Mouse (Mus musculus) MEL (cell line): ENCODE results near the gene Vat1. TPM values are rescaled to one million over a fixed set of nuclear protein-coding genes. Genes with fewer than 3 reads are reported as not detected.

ENCODE experiments used
- DNase-seq: peaks from one replicate; pipeline ENCODE4 v3.0.0; 2011; ENCODE audit warnings: low read depth, low spot score
- H3K27ac ChIP-seq: 2 replicates; pipeline ENCODE4 v1.5.1; 2012; ENCODE audit warnings: low read depth, mild to moderate bottlenecking, control low read depth, low read length, moderate library complexity; ENCODE audit not compliant: control insufficient read depth
- H3K27me3 ChIP-seq, 2 experiments: fragments of 150-350 bp in 1 of 2; sonication (generic) in 1 of 2; 2 replicates each; pipeline ENCODE4 v1.6.1; 2012; ENCODE audit warnings: low read length in 2 of 2, mild to moderate bottlenecking in 2 of 2, improper control_type of control experiment in 1 of 2, moderate library complexity in 1 of 2; ENCODE audit not compliant: insufficient read depth in 2 of 2, control insufficient read depth in 1 of 2
- H3K36me3 ChIP-seq, 2 experiments: 2 replicates each; pipeline ENCODE4 v1.6.1; 2012 to 2014; ENCODE audit warnings: low read length in 2 of 2, improper control_type of control experiment in 1 of 2, inconsistent platforms in 1 of 2, mild to moderate bottlenecking in 1 of 2; ENCODE audit not compliant: insufficient read depth in 2 of 2, control insufficient read depth in 1 of 2
- H3K4me1 ChIP-seq, 2 experiments: fragments of 150-350 bp in 1 of 2; sonication (generic) in 1 of 2; 2 replicates each; pipeline ENCODE4 v1.6.1; 2012; ENCODE audit warnings: low read length in 2 of 2, improper control_type of control experiment in 1 of 2, mild to moderate bottlenecking in 1 of 2; ENCODE audit not compliant: insufficient read depth in 2 of 2, control insufficient read depth in 1 of 2
- H3K4me3 ChIP-seq, 2 experiments: fragments of 150-350 bp in 1 of 2; sonication (generic) in 1 of 2; 2 replicates each; pipeline ENCODE4 v1.5.1; 2012; ENCODE audit warnings: low read depth in 2 of 2, low read length in 2 of 2, mild to moderate bottlenecking in 2 of 2, moderate library complexity in 2 of 2, control low read depth in 1 of 2, improper control_type of control experiment in 1 of 2; ENCODE audit not compliant: control insufficient read depth in 1 of 2, insufficient read depth in 1 of 2
- H3K79me2 ChIP-seq: 2 replicates; pipeline ENCODE4 v1.6.1; 2012; ENCODE audit warnings: mild to moderate bottlenecking, low read length, moderate library complexity; ENCODE audit not compliant: control insufficient read depth, poor library complexity, insufficient read depth
- H3K9ac ChIP-seq: 2 replicates; pipeline ENCODE4 v1.6.1; 2012; ENCODE audit warnings: low read depth, mild to moderate bottlenecking, control low read depth, low read length, moderate library complexity; ENCODE audit not compliant: control insufficient read depth, poor library complexity, severe bottlenecking
- H3K9me3 ChIP-seq: fragments of 150-350 bp; sonication (generic); replicated peaks from 2 replicates; pipeline ENCODE4 v1.6.1; 2012; ENCODE audit warnings: mild to moderate bottlenecking, low read length, improper control_type of control experiment, moderate library complexity; ENCODE audit not compliant: insufficient read depth
- ETS1 ChIP-seq: IDR thresholded peaks from 2 replicates; pipeline ENCODE4 v1.6.1; 2012; ENCODE audit warnings: low read depth, mild to moderate bottlenecking, inconsistent platforms, low read length, improper control_type of control experiment, moderate library complexity
- GATA1 ChIP-seq: IDR thresholded peaks from 2 replicates; pipeline ENCODE4 v1.6.1; 2011; ENCODE audit warnings: low read depth, low read length, improper control_type of control experiment
- HCFC1 ChIP-seq: IDR thresholded peaks from 2 replicates; pipeline ENCODE4 v1.6.1; 2012; ENCODE audit warnings: low read depth, mild to moderate bottlenecking, inconsistent platforms, low read length, improper control_type of control experiment, moderate library complexity
- MAX ChIP-seq: IDR thresholded peaks from 2 replicates; pipeline ENCODE4 v1.6.1; 2011; ENCODE audit warnings: low read length, improper control_type of control experiment
- MXI1 ChIP-seq: IDR thresholded peaks from 2 replicates; pipeline ENCODE4 v1.6.1; 2011; ENCODE audit warnings: mild to moderate bottlenecking, low read depth, low read length, improper control_type of control experiment
- MYB ChIP-seq: IDR thresholded peaks from 2 replicates; pipeline ENCODE4 v1.6.1; 2011; ENCODE audit warnings: mild to moderate bottlenecking, low read depth, low read length, improper control_type of control experiment
- MYC ChIP-seq: IDR thresholded peaks from 2 replicates; pipeline ENCODE4 v1.6.1; 2011; ENCODE audit warnings: low read depth, mild to moderate bottlenecking, low read length, improper control_type of control experiment, moderate library complexity
- POLR2AphosphoS2 ChIP-seq: IDR thresholded peaks from 2 replicates; pipeline ENCODE4 v1.6.1; 2011; ENCODE audit warnings: low read length, improper control_type of control experiment
- USF1 ChIP-seq: IDR thresholded peaks from 2 replicates; pipeline ENCODE4 v1.6.1; 2014; ENCODE audit warnings: low read depth, mild to moderate bottlenecking, inconsistent platforms, low read length, improper control_type of control experiment, moderate library complexity
- ZC3H11A ChIP-seq: IDR thresholded peaks from 2 replicates; pipeline ENCODE4 v1.6.1; 2012; ENCODE audit warnings: low read depth, mild to moderate bottlenecking, inconsistent platforms, low read length, improper control_type of control experiment
- ZMIZ1 ChIP-seq: IDR thresholded peaks from 2 replicates; pipeline ENCODE4 v1.6.1; 2012; ENCODE audit warnings: low read depth, mild to moderate bottlenecking, inconsistent platforms, low read length, improper control_type of control experiment, moderate library complexity
- polyA plus RNA-seq, 2 experiments: library from polyadenylated mRNA; stranded (reverse) in 1 of 2; unstranded in 1 of 2; fragments of >175 nt in 1 of 2; fragments of >200 nt in 1 of 2; gene quantifications; 2 replicates each; pipeline versions ENCODE4 v1.2.1 to v1.2.4; 2012; ENCODE audit warnings: low replicate concordance in 2 of 2, low read depth in 1 of 2; ENCODE audit not compliant: insufficient read length in 2 of 2, insufficient read depth in 1 of 2, missing spikeins in 1 of 2
- total RNA-seq: library from RNA; depleted of rRNA; stranded (reverse); fragments of 300-350 nt; gene quantifications from 2 replicates; pipeline ENCODE4 v1.2.3, GENCODE M21; 2012

Vat1 gene
- total and polyA plus RNA-seq, 3 experiments: 43.9 to 125 TPM; not detected in 1

DNA sequence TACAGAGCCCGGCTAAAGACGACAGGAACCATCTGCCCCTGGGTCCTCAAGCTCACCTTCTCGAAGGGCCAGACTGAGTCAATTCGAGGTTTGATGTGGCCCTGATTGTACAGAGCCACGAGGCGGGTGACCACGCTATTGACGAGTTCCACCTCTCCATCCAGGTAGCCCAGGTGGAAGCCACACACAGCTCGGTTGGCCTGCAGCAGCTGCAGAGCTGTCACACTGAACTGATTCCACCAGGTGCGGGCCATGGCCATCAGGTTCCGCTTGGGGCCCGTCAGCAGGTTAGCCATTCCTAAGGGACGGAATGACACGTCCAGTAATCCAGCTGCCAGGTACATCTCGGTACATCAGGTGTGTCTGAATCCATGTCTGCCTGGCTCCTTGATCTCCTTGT, 5.7 kb downstream of the Vat1 start:
- TF ChIP-seq MXI1 (no peak), MYB (no peak)
- peaks cover 2 to 21% of the 10 kb centered on the region in 2 experiments for H3K36me3 ChIP-seq
- no peak overlapping the region for H3K9ac ChIP-seq
- no peak for DNase-seq
- no peak overlapping the region for H3K4me3 ChIP-seq
- H3K4me1 ChIP-seq: peaks cover 12 to 25% of the 10 kb centered on the region in 2 experiments
- H3K27ac ChIP-seq: no peak overlapping the region
- no peaks in the 10 kb centered on the region for H3K27me3 ChIP-seq
- H3K9me3 ChIP-seq: no peaks in the 10 kb centered on the region
- H3K79me2 ChIP-seq: no peaks in the 10 kb centered on the region; the same call in 1 of the 2 replicates

DNA sequence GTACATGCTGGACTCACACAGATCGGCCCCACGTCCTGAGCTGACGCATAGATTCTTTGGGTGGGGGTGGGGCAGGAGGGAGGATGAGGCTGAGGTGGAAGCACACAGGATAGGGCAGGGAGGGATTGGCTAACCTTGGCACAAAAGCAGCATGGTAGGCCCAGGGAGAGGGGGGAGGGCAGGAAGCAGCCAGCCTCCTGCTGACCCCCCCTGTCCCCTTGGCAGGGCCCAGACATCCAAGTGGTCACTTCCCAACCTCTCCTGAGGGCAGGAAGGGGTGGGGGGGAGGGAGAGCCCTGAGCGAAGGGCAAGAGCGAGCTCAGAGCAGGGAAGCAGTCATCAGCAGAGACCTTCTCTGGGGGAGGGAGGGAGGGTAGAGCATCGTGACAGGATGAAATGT, 6.3 kb downstream of the Vat1 start:
- Histone ChIP-seq H3K27ac (no peak overlapping the region), H3K4me1 (peaks cover 12 to 23% of the 10 kb centered on the region in 2 experiments), H3K9me3 (no peaks in the 10 kb centered on the region), H3K27me3 (no peaks in the 10 kb centered on the region), H3K36me3 (peaks cover 2 to 21% of the 10 kb centered on the region in 2 experiments), H3K79me2 (no peaks in the 10 kb centered on the region; the same call in 1 of the 2 replicates), H3K9ac (no peak overlapping the region), H3K4me3 (no peak overlapping the region)
- TF ChIP-seq HCFC1 (no peak), ZC3H11A (no peak), GATA1 (no peak), ETS1 (no peak)
- no peak for DNase-seq

DNA sequence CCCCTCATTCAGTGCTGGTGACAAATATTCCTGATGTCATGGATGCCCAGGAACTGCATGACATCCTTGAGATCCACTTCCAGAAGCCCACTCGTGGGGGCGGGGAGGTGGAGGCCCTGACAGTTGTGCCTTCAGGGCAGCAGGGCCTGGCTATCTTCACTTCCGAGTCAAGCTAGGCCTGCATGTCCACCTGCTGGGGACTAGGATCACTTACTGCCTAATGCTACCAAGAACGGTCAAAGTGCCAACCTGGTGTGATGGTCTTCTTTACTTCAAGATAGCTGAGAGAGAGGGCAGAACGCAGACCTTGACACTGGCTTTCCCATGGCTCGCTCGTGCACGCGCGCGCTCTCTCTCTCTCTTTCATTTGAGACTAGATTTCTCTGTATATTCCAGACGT, 7.8 kb downstream of the Vat1 start:
- peak; percentile 58; the same call in 1 of the 2 replicates for TF ChIP-seq POLR2AphosphoS2
- no peak for TF ChIP-seq MYC
- no peak for TF ChIP-seq MAX
- TF ChIP-seq USF1: no peak
- TF ChIP-seq ZMIZ1: 0 out of 2 replicates have a peak, but pooled peaks have one; percentile 4
- TF ChIP-seq, all 39 proteins: peak for 2
- no peak overlapping the region for H3K27ac ChIP-seq
- no peaks in the 10 kb centered on the region for H3K9me3 ChIP-seq
- H3K79me2 ChIP-seq: no peaks in the 10 kb centered on the region
- peaks cover 2 to 8% of the 10 kb centered on the region in 2 experiments for H3K36me3 ChIP-seq
- no peaks in the 10 kb centered on the region for H3K27me3 ChIP-seq
- no peak overlapping the region for H3K9ac ChIP-seq
- H3K4me1 ChIP-seq: peaks cover 6 to 8% of the 10 kb centered on the region in 2 experiments; a peak in 3 of 4 replicates
- no peak overlapping the region for H3K4me3 ChIP-seq
- DNase-seq: no peak
